Mouse (Mus musculus): ENCODE measurements at regions not wholly inside any gene's neighbourhood (a gene's known extent, or its start where the extent isn't known, plus 50 kb on each side); places are given as distances from the start of the nearest gene placed in this dataset.

GRCm38 (mm10) chr8:93643471-93644215 is 108.0 kb upstream of the Ces5a start:
- TF ChIP-seq POLR2A (IDR thresholded peaks at IDR 0.05; ENCODE audit: insufficient read length, low read depth) (no peak), CEBPB (IDR thresholded peaks at IDR 0.05; ENCODE audit: insufficient read depth, poor library complexity, severe bottlenecking) (no peak), MYOD1 (IDR thresholded peaks at IDR 0.05; ENCODE audit: control insufficient read depth in 1 of 3, insufficient read length in 2 of 3, low read depth in 2 of 3) (no peak), MYOG (IDR thresholded peaks at IDR 0.05; ENCODE audit: control insufficient read depth in 1 of 3, insufficient read depth in 1 of 3, insufficient read length in 2 of 3, low read depth in 2 of 3) (no peak), USF1 (IDR thresholded peaks at IDR 0.05; ENCODE audit: low read depth) (no peak), MAX (IDR thresholded peaks at IDR 0.05; ENCODE audit: low read depth) (no peak), POLR2AphosphoS2 (IDR thresholded peaks at IDR 0.05; ENCODE audit: insufficient read length, low read depth) (no peak), TCF12 (IDR thresholded peaks at IDR 0.05; ENCODE audit: insufficient read depth, poor library complexity, severe bottlenecking) (no peak), TCF3 (IDR thresholded peaks at IDR 0.05; ENCODE audit: insufficient read length, low read depth) (no peak), REST (IDR thresholded peaks at IDR 0.05; ENCODE audit: insufficient read depth, insufficient read length) (no peak), E2F4 (IDR thresholded peaks at IDR 0.05; ENCODE audit: insufficient read depth) (no peak)

All from myocyte (in vitro differentiated cells).